Mouse (Mus musculus) liver, embryonic 16.5 days (tissue): ENCODE measurements around the gene Slc39a13. TPM values are rescaled to one million over a fixed set of nuclear protein-coding genes. Genes with fewer than 3 reads are reported as not detected.

Source experiments
- ATAC-seq: fragments of 200-750 bp; cut with Nextera tagmentation; 2 replicates; pipeline ENCODE4 v1.8.0; 2017; ENCODE audit warnings: low read depth, mild to moderate bottlenecking, moderate number of reproducible peaks, moderate library complexity
- H3K27ac ChIP-seq: fragments of 300-500 bp; sonication (generic); 2 replicates; pipeline ENCODE4 v1.5.1; 2014; ENCODE audit warnings: mild to moderate bottlenecking, low read length
- H3K27me3 ChIP-seq: fragments of 300-500 bp; sonication (generic); 2 replicates; pipeline ENCODE4 v1.6.1; 2014; ENCODE audit warnings: low read depth, low read length, mixed read lengths; ENCODE audit not compliant: control insufficient read depth, insufficient read depth
- H3K36me3 ChIP-seq: fragments of 300-500 bp; sonication (generic); 2 replicates; pipeline ENCODE4 v1.6.1; 2014; ENCODE audit warnings: mild to moderate bottlenecking; ENCODE audit not compliant: control insufficient read depth, insufficient read depth
- H3K4me1 ChIP-seq: fragments of 300-500 bp; sonication (generic); 2 replicates; pipeline ENCODE4 v1.6.1; 2014; ENCODE audit warnings: low read depth, low read length, mixed read lengths; ENCODE audit not compliant: control insufficient read depth
- H3K4me2 ChIP-seq: fragments of 300-500 bp; sonication (generic); 2 replicates; pipeline ENCODE4 v1.6.1; 2014; ENCODE audit warnings: low read depth, low read length, mixed read lengths
- H3K4me3 ChIP-seq: fragments of 300-500 bp; sonication (generic); 2 replicates; pipeline ENCODE4 v1.5.1; 2014; ENCODE audit warnings: low read depth, mild to moderate bottlenecking, low read length
- H3K9ac ChIP-seq: fragments of 300-500 bp; sonication (generic); 2 replicates; pipeline ENCODE4 v1.6.1; 2014; ENCODE audit warnings: low read depth, low read length
- H3K9me3 ChIP-seq: fragments of 300-500 bp; sonication (generic); replicated peaks from 2 replicates; pipeline ENCODE4 v1.6.1; 2016; ENCODE audit warnings: low read length; ENCODE audit not compliant: control insufficient read depth
- WGBS: fragments of 180-500 bp; shearing (Covaris S2); extraction: QIAGEN DNeasy Blood & Tissue Kit; methylation state at CpG from one replicate; pipeline ENCODE4 v1.1.7; 2014; ENCODE audit not compliant: insufficient replicate concordance; 5-methylcytosine and 5-hydroxymethylcytosine counted together
- polyA plus RNA-seq: library from polyadenylated mRNA; unstranded; fragments of >200 nt; fragmentation: Nextera tagmentation; extraction: Ambion mirVana; gene quantifications from 2 replicates; pipeline ENCODE4 v1.2.1, GENCODE M21; 2015

The Slc39a13 gene
- polyA plus RNA-seq, 1 experiment from 2014 or later: 12.2 TPM

- peak overlapping the region; percentile 52 for H3K27ac ChIP-seq
- H3K9ac ChIP-seq: peak overlapping the region; percentile 50; the same call in 1 of the 2 replicates
- H3K9me3 ChIP-seq: no peaks in the 10 kb centered on the region
- no peaks in the 10 kb centered on the region for H3K36me3 ChIP-seq
- H3K4me1 ChIP-seq: peaks cover 23% of the 10 kb centered on the region
- peak overlapping the region; percentile 50 for H3K4me3 ChIP-seq
- H3K4me2 ChIP-seq: peak overlapping the region; percentile 28; the same call in 1 of the 2 replicates
- H3K27me3 ChIP-seq: peaks cover 2% of the 10 kb centered on the region; the same call in 1 of the 2 replicates
- peak; percentile 30; the same call in 1 of the 2 replicates for ATAC-seq
- 27% methylated on average over 2 of the region's 2 CpGs for WGBS
Measured at GRCm38 (mm10) chr2:91098156-91098555, 27.9 kb upstream of the Slc39a13 start.

GRCm38 (mm10) chr2:91097015-91097414 lies 26.8 kb upstream of the Slc39a13 start:
- peak overlapping the region; percentile 50 for H3K4me3 ChIP-seq
- peaks cover 2% of the 10 kb centered on the region; the same call in 1 of the 2 replicates for H3K27me3 ChIP-seq
- H3K4me2 ChIP-seq: peak overlapping the region; percentile 19; the same call in 1 of the 2 replicates
- H3K27ac ChIP-seq: peak overlapping the region; percentile 52; the same call in 1 of the 2 replicates
- H3K4me1 ChIP-seq: peaks cover 23% of the 10 kb centered on the region
- peak overlapping the region; percentile 50 for H3K9ac ChIP-seq
- 39% methylated on average over 10 of the region's 10 CpGs for WGBS
- no peak; the same call in 1 of the 2 replicates for ATAC-seq
- no peaks in the 10 kb centered on the region for H3K36me3 ChIP-seq
- no peaks in the 10 kb centered on the region for H3K9me3 ChIP-seq

DNA sequence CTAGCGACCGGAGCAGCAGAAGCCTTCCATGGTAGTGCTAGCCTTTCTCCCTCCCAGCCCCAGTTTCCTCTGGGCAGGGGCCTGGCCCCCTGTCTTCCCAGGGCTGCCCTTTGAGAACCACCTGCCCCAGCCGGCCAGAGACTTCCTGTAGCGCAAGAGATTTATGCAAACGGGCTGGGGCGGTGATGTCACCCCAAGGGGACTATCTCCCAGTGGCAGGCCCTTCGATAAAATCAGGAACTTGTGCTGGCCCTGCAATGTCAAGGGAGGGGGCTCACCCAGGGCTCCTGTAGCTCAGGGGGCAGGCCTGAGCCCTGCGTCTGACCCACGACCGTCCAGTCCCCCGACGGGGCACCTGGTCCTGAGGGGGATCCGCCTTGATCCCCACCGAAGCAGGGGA lies 26.3 kb upstream of the Slc39a13 start:
- ATAC-seq: peak; percentile 71
- Histone ChIP-seq H3K27ac (peak overlapping the region; percentile 48), H3K27me3 (peaks cover 2% of the 10 kb centered on the region; the same call in 1 of the 2 replicates), H3K4me1 (peaks cover 21% of the 10 kb centered on the region), H3K4me3 (peak overlapping the region; percentile 50), H3K9me3 (no peaks in the 10 kb centered on the region), H3K36me3 (no peaks in the 10 kb centered on the region), H3K4me2 (peak overlapping the region; percentile 29), H3K9ac (peak overlapping the region; percentile 50)
- 17% methylated on average over 14 of the region's 14 CpGs for WGBS

- no peak for ATAC-seq
- Histone ChIP-seq H3K4me2 (no peak overlapping the region), H3K4me3 (no peak overlapping the region), H3K9ac (no peak overlapping the region), H3K27ac (no peak overlapping the region), H3K36me3 (no peaks in the 10 kb centered on the region), H3K27me3 (no peaks in the 10 kb centered on the region; the same call in 1 of the 2 replicates), H3K9me3 (no peaks in the 10 kb centered on the region), H3K4me1 (peaks cover 4% of the 10 kb centered on the region; the same call in 1 of the 2 replicates)
- 56% methylated on average over 6 of the region's 6 CpGs for WGBS
Measured at GRCm38 (mm10) chr2:91090827-91091226, 20.6 kb upstream of the Slc39a13 start.

GRCm38 (mm10) chr2:91090208-91090607 lies 20.0 kb upstream of the Slc39a13 start:
- WGBS: 63% methylated on average over 6 of the region's 6 CpGs
- H3K27ac ChIP-seq: no peak overlapping the region
- no peak overlapping the region for H3K9ac ChIP-seq
- no peaks in the 10 kb centered on the region for H3K9me3 ChIP-seq
- H3K36me3 ChIP-seq: no peaks in the 10 kb centered on the region
- H3K27me3 ChIP-seq: no peaks in the 10 kb centered on the region
- no peak overlapping the region for H3K4me3 ChIP-seq
- no peak for ATAC-seq
- H3K4me2 ChIP-seq: no peak overlapping the region
- peaks cover 3% of the 10 kb centered on the region; the same call in 1 of the 2 replicates for H3K4me1 ChIP-seq

GRCm38 (mm10) chr2:91088987-91089386 lies 18.8 kb upstream of the Slc39a13 start:
- Histone ChIP-seq H3K9ac (no peak overlapping the region), H3K27me3 (no peaks in the 10 kb centered on the region), H3K36me3 (no peaks in the 10 kb centered on the region), H3K9me3 (no peaks in the 10 kb centered on the region), H3K4me3 (no peak overlapping the region), H3K4me2 (no peak overlapping the region), H3K4me1 (peaks cover 3% of the 10 kb centered on the region; the same call in 1 of the 2 replicates), H3K27ac (peak overlapping the region; percentile 51)
- 32% methylated on average over 9 of the region's 9 CpGs for WGBS
- ATAC-seq: no peak

DNA sequence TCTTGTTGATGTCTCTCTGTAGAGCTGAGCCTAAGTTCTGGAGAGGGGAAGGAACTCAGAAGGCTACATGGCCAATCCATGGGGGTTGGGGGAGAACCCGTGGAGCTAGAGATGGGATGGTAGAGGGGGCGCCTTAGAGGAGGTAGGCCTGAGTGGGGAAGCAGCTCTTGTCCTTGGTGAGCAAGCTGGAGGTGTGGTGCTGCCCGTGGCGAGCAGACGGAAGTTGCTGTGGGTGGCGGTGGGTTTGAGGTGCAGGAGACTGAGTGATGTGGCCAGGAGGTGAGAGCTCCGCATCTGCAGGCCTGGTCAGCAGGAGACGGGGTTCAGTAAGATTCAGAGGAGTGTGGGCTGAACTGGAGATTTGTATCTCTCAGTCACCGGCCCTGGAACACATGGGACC lies 17.2 kb upstream of the Slc39a13 start:
- no peak overlapping the region for H3K4me2 ChIP-seq
- no peaks in the 10 kb centered on the region for H3K36me3 ChIP-seq
- H3K4me1 ChIP-seq: peaks cover 8% of the 10 kb centered on the region
- H3K27ac ChIP-seq: peak overlapping the region; percentile 48
- no peak overlapping the region for H3K4me3 ChIP-seq
- no peaks in the 10 kb centered on the region for H3K27me3 ChIP-seq
- no peak overlapping the region for H3K9ac ChIP-seq
- ATAC-seq: no peak
- 42% methylated on average over 9 of the region's 9 CpGs for WGBS
- H3K9me3 ChIP-seq: no peaks in the 10 kb centered on the region

DNA sequence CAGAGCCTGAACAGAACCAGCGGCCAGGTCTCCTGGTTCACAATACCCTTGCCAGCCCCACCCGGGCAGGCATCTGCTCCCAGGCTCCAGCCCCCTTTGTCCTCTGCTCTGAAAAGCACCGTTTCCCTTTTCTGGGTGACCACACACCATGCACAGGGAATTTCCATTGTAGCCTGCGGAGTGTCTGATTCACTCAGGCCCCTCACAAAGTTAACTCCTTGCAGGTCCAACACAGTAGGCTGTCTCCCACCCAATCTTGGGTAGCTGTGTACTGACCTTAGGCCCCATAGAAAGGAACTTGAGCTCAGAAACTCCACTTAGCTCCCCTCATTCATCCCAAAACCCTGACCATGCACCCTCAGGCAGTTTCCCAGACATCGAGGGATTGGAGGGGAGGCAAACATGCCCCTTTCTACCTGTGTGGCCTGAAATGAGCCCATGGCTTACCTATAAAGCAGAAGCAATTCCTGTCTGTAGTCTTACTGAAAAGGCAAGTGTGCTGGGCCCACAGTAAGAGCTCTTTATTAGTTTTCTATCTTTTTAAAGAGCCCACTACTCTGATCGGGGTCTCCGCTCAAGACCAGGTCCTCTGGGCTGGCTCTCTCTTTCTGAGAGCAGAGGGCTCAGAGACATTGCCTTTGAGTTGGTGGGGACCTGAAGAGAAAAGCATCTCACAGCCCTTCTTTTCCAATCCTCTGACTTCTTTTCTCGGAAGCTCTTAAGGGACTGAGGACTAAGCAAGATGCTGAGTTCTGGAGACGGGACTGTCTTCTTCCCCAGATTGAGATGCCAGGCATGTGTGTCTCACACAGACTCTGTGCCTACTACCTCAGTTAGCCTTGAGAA lies 16.4 kb upstream of the Slc39a13 start:
- ATAC-seq: no peak
- no peak overlapping the region for H3K9ac ChIP-seq
- no peaks in the 10 kb centered on the region for H3K36me3 ChIP-seq
- 59% methylated on average over 9 of the region's 9 CpGs for WGBS
- H3K4me3 ChIP-seq: no peak overlapping the region
- H3K9me3 ChIP-seq: no peaks in the 10 kb centered on the region
- no peak overlapping the region for H3K4me2 ChIP-seq
- peaks cover 8% of the 10 kb centered on the region for H3K4me1 ChIP-seq
- no peaks in the 10 kb centered on the region for H3K27me3 ChIP-seq
- peak overlapping the region; percentile 48; the same call in 1 of the 2 replicates for H3K27ac ChIP-seq
